Mouse (Mus musculus) heart, embryonic 10.5 days (tissue): ENCODE measurements around the gene Asxl2. TPM values are rescaled to one million over a fixed set of nuclear protein-coding genes. Genes with fewer than 3 reads are reported as not detected.
A peak's percentile ranks its signal among the peaks of the same experiment; 100 is the strongest.
"Not testable (repeated sequence)": the region's sequence is repeated elsewhere in the genome, so short reads cannot be mapped to it uniquely, and the experiment has no call there.

Experiments
- DNase-seq: peaks from one replicate; pipeline ENCODE4 v3.0.0-alpha.2; 2017; ENCODE audit warnings: low spot score
- H3K27ac ChIP-seq: fragments of 300-500 bp; sonication (generic); 2 replicates; pipeline ENCODE4 v1.5.1; 2016; ENCODE audit warnings: mild to moderate bottlenecking
- H3K27me3 ChIP-seq: fragments of 300-500 bp; sonication (generic); 2 replicates; pipeline ENCODE4 v1.6.1; 2016; ENCODE audit warnings: mild to moderate bottlenecking; ENCODE audit not compliant: poor library complexity, insufficient read depth, severe bottlenecking
- H3K36me3 ChIP-seq: fragments of 300-500 bp; sonication (generic); 2 replicates; pipeline ENCODE4 v1.6.1; 2016; ENCODE audit warnings: mild to moderate bottlenecking, moderate library complexity
- H3K4me1 ChIP-seq: fragments of 300-500 bp; sonication (generic); 2 replicates; pipeline ENCODE4 v1.6.1; 2016; ENCODE audit warnings: mild to moderate bottlenecking
- H3K4me3 ChIP-seq: fragments of 300-500 bp; sonication (generic); 2 replicates; pipeline ENCODE4 v1.5.1; 2016; ENCODE audit warnings: mild to moderate bottlenecking, moderate library complexity
- H3K9me3 ChIP-seq: fragments of 300-500 bp; sonication (generic); 2 replicates; pipeline ENCODE4 v1.6.1; 2016; ENCODE audit warnings: mild to moderate bottlenecking, moderate library complexity
- WGBS: fragments of 180-500 bp; shearing (Covaris S2); methylation state at CpG from one replicate; pipeline ENCODE4 v1.1.7; 2016; 5-methylcytosine and 5-hydroxymethylcytosine counted together
- polyA plus RNA-seq: library from polyadenylated mRNA; unstranded; fragments of >200 nt; fragmentation: Nextera tagmentation; extraction: Ambion mirVana; gene quantifications from 2 replicates; pipeline ENCODE4 v1.2.1, GENCODE M21; 2016

Gene Asxl2
- polyA plus RNA-seq, 1 experiment from 2014 or later, result 16.8 TPM

- 0 out of 2 replicates have a peak, but pooled peaks cover 12% of the 10 kb centered on the region for H3K36me3 ChIP-seq
- no peak for DNase-seq
- H3K27ac ChIP-seq, result no peak overlapping the region
- no peak overlapping the region for H3K4me3 ChIP-seq
- H3K9me3 ChIP-seq, result no peaks in the 10 kb centered on the region
- 0 out of 2 replicates have a peak, but pooled peaks cover 3% of the 10 kb centered on the region for H3K4me1 ChIP-seq
- no peaks in the 10 kb centered on the region for H3K27me3 ChIP-seq
Observed at GRCm38 (mm10) chr12:3430985-3431384, 4.3 kb downstream of the Asxl2 start.

- Histone ChIP-seq H3K36me3 (peaks cover 18% of the 10 kb centered on the region; the same call in 1 of the 2 replicates), H3K4me3 (no peak overlapping the region), H3K4me1 (no peaks in the 10 kb centered on the region), H3K27ac (no peak overlapping the region), H3K9me3 (no peaks in the 10 kb centered on the region), H3K27me3 (no peaks in the 10 kb centered on the region)
- no peak for DNase-seq
- 79% methylated on average over 1 of the region's 1 CpGs for WGBS
Observed at GRCm38 (mm10) chr12:3433736-3434135, 7.1 kb downstream of the Asxl2 start.

- Histone ChIP-seq H3K4me1 (no peaks in the 10 kb centered on the region), H3K27me3 (no peaks in the 10 kb centered on the region), H3K4me3 (no peak overlapping the region), H3K36me3 (peaks cover 17% of the 10 kb centered on the region; the same call in 1 of the 2 replicates), H3K27ac (no peak overlapping the region), H3K9me3 (no peaks in the 10 kb centered on the region)
- DNase-seq, result no peak
- 89% methylated on average over 5 of the region's 5 CpGs for WGBS
Observed at GRCm38 (mm10) chr12:3436446-3436845, 9.8 kb downstream of the Asxl2 start.

GRCm38 (mm10) chr12:3437815-3438214, 11.2 kb downstream of the Asxl2 start:
- no peak overlapping the region for H3K27ac ChIP-seq
- H3K4me3 ChIP-seq, result no peak overlapping the region
- DNase-seq, result no peak
- H3K27me3 ChIP-seq, result no peaks in the 10 kb centered on the region
- no peaks in the 10 kb centered on the region for H3K4me1 ChIP-seq
- no peaks in the 10 kb centered on the region for H3K9me3 ChIP-seq
- H3K36me3 ChIP-seq, result peaks cover 15% of the 10 kb centered on the region; the same call in 1 of the 2 replicates
- 94% methylated on average over 1 of the region's 1 CpGs for WGBS

- H3K27me3 ChIP-seq, result no peaks in the 10 kb centered on the region
- H3K4me3 ChIP-seq, result no peak overlapping the region
- no peaks in the 10 kb centered on the region for H3K9me3 ChIP-seq
- H3K36me3 ChIP-seq, result peaks cover 16% of the 10 kb centered on the region
- 75% methylated on average over 2 of the region's 2 CpGs for WGBS
- no peaks in the 10 kb centered on the region for H3K4me1 ChIP-seq
- H3K27ac ChIP-seq, result no peak overlapping the region
- no peak for DNase-seq
Observed at GRCm38 (mm10) chr12:3440916-3441315, 14.3 kb downstream of the Asxl2 start.

GRCm38 (mm10) chr12:3441361-3441760, 14.7 kb downstream of the Asxl2 start:
- no peaks in the 10 kb centered on the region for H3K4me1 ChIP-seq
- no peaks in the 10 kb centered on the region for H3K27me3 ChIP-seq
- H3K9me3 ChIP-seq, result no peaks in the 10 kb centered on the region
- H3K27ac ChIP-seq, result no peak overlapping the region
- WGBS, result 85% methylated on average over 5 of the region's 5 CpGs
- no peak for DNase-seq
- H3K36me3 ChIP-seq, result peaks cover 15% of the 10 kb centered on the region
- no peak overlapping the region for H3K4me3 ChIP-seq

GRCm38 (mm10) chr12:3453554-3453953, 26.9 kb downstream of the Asxl2 start:
- Histone ChIP-seq H3K9me3 (no peaks in the 10 kb centered on the region), H3K36me3 (peaks cover 44% of the 10 kb centered on the region), H3K27me3 (no peaks in the 10 kb centered on the region), H3K27ac (no peak overlapping the region), H3K4me1 (no peaks in the 10 kb centered on the region), H3K4me3 (no peak overlapping the region)
- no peak for DNase-seq
- WGBS, result 94% methylated on average over 3 of the region's 3 CpGs

GRCm38 (mm10) chr12:3463087-3463486, 36.4 kb downstream of the Asxl2 start:
- no peaks in the 10 kb centered on the region for H3K27me3 ChIP-seq
- no peaks in the 10 kb centered on the region for H3K4me1 ChIP-seq
- WGBS, result 92% methylated on average over 3 of the region's 3 CpGs
- H3K36me3 ChIP-seq, result peaks cover 46% of the 10 kb centered on the region
- H3K27ac ChIP-seq, result no peak overlapping the region
- no peak overlapping the region for H3K4me3 ChIP-seq
- no peaks in the 10 kb centered on the region for H3K9me3 ChIP-seq
- DNase-seq, result no peak

- peaks cover 64% of the 10 kb centered on the region for H3K36me3 ChIP-seq
Observed at GRCm38 (mm10) chr12:3499662-3500061, 73.0 kb downstream of the Asxl2 start.

GRCm38 (mm10) chr12:3500071-3500470, 73.4 kb downstream of the Asxl2 start:
- WGBS, result 78% methylated on average over 6 of the region's 6 CpGs
- Histone ChIP-seq H3K36me3 (peaks cover 61% of the 10 kb centered on the region), H3K4me1 (no peaks in the 10 kb centered on the region), H3K9me3 (no peaks in the 10 kb centered on the region), H3K27ac (no peak overlapping the region), H3K27me3 (no peaks in the 10 kb centered on the region), H3K4me3 (no peak overlapping the region)
- DNase-seq, result no peak

More at GRCm38 (mm10) chr12:3499662-3500061, 73.0 kb downstream of the Asxl2 start:
- H3K9me3 ChIP-seq, result no peaks in the 10 kb centered on the region
- no peak overlapping the region for H3K4me3 ChIP-seq
- WGBS, result 78% methylated on average over 4 of the region's 4 CpGs
- DNase-seq, result no peak
- H3K27me3 ChIP-seq, result no peaks in the 10 kb centered on the region
- no peaks in the 10 kb centered on the region for H3K4me1 ChIP-seq
- no peak overlapping the region for H3K27ac ChIP-seq

GRCm38 (mm10) chr12:3518665-3519297, 92.1 kb downstream of the Asxl2 start:
- no peak for DNase-seq
- H3K9me3 ChIP-seq, result no peaks in the 10 kb centered on the region
- no peaks in the 10 kb centered on the region for H3K36me3 ChIP-seq
- WGBS, result 70% methylated on average over 4 of the region's 4 CpGs
- no peak overlapping the region for H3K4me3 ChIP-seq
- no peak overlapping the region for H3K27ac ChIP-seq
- H3K27me3 ChIP-seq, result no peaks in the 10 kb centered on the region
- no peaks in the 10 kb centered on the region; the same call in 1 of the 2 replicates for H3K4me1 ChIP-seq

GRCm38 (mm10) chr12:3521806-3522205, 95.1 kb downstream of the Asxl2 start:
- not testable (repeated sequence) for H3K4me1 ChIP-seq, H3K27me3 ChIP-seq, H3K36me3 ChIP-seq, H3K4me3 ChIP-seq, H3K27ac ChIP-seq, DNase-seq, H3K9me3 ChIP-seq
- WGBS, result 95% methylated on average over 8 of the region's 8 CpGs

- H3K4me3 ChIP-seq, result no peak overlapping the region
- 88% methylated on average over 5 of the region's 5 CpGs for whole genome bisulfite sequencing
- no peaks in the 10 kb centered on the region for H3K9me3 ChIP-seq
Observed at GRCm38 (mm10) chr12:3525536-3525935, 98.9 kb downstream of the Asxl2 start.

GRCm38 (mm10) chr12:3535446-3535845, 108.8 kb downstream of the Asxl2 start:
- not testable (repeated sequence) for H3K27ac ChIP-seq, H3K4me1 ChIP-seq, H3K36me3 ChIP-seq, H3K27me3 ChIP-seq, H3K4me3 ChIP-seq, H3K9me3 ChIP-seq
- WGBS, result 92% methylated on average over 1 of the region's 1 CpGs
- peak; percentile 39 for DNase-seq

More at GRCm38 (mm10) chr12:3525536-3525935, 98.9 kb downstream of the Asxl2 start:
- Histone ChIP-seq H3K4me1 (no peaks in the 10 kb centered on the region; the same call in 1 of the 2 replicates), H3K27me3 (no peaks in the 10 kb centered on the region), H3K27ac (no peak overlapping the region), H3K36me3 (no peaks in the 10 kb centered on the region)
- DNase-seq, result no peak
